Mouse (Mus musculus) adrenal gland, postnatal 36 days (tissue): ENCODE results near the gene Pld4. TPM values are rescaled to one million over a fixed set of nuclear protein-coding genes. Genes with fewer than 3 reads are reported as not detected.
"Not testable (repeated sequence)": the region's sequence is repeated elsewhere in the genome, so short reads cannot be mapped to it uniquely, and the experiment has no call there.

Experiments used
- DNase-seq, 2 experiments: peaks; one replicate each; pipeline ENCODE4 v3.0.0; 2021; ENCODE audit warnings: mixed read lengths in 1 of 2
- microRNA-seq: library from miRNA; unstranded; fragments of <30 nt; microRNA quantifications from one replicate; pipeline ENCODE4 v1.2.0, GENCODE M21; 2021
- total RNA-seq, 2 experiments: library from RNA; stranded (reverse); gene quantifications; 2 replicates each; pipeline ENCODE4 v1.2.3; 2021

Gene Pld4
- total RNA-seq, 2 experiments from 2014 or later, result 7.5 to 11.9 TPM

DNA sequence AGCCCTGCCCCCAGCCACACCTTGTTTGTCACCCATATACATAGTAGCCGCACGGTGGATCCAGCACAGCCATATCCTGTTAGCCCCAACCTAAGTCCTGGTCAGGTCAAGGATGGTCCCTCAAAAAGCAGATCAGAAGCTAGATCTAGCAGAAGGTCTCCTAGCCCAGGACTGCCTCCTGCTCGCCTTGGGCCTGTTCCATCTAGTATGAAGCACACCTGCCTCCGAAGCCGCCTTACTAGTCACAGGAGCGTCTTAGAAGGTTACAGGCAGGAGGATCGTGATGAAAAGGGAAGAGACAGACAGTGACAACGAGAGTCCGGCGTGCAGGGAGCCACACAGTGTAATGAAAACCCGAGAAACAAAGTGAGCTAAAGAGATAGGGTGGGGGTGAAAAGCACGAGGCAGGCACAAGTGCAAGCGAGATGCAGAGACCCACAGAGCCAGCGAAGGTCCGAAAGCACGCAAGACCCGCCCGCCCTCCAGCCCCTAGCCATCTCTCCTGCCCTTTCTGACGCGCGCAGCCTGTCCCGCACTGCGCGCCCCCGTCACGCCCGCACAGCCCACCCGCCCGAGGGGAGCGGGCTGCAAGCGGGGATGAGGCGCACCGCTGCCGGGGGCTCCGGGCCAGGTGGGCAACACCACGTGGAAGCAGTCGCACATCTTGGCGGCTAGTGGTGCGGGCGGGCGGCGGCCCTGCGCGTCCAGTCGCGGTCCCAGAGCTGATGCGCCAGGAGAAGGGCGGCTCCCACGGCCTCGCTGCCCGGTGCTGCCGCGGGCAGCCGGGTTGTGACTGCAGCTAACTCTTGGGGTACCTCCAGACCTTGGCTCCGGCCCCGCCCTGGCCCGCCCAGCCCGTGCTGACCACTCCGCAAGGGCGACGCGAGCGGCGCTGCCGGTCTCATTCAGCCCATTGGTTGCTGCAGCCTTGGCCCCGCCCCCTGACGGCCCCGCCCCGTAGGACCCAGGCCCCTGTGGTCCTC lies 41.7 kb downstream of the Pld4 start, which contains the start of gene Ahnak2:
Ahnak2 (minus strand) TSS at position 794 of the 983 bp plus-strand sequence.
- DNase-seq, result peak; percentile 48 to 63

DNA sequence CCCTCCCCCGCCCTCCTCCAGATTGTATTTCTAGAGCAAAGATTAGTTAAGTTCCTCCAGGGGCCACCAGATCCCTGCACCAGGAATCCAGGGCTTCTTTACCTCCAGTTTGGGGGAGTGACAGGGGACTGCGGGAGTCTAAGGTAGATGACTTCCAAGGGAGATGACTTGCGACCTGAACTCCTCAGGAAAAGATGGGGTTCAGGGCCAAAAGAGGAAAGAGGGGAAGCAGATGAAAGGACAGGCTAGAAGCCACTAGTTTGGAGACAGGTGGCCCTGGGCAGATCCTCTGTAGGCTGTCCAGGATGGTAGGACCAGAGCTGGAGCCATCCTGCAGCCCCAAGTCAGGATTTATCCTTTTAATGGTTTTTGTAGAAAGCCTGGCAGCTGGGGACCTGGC lies 42.5 kb downstream of the Pld4 start:
- DNase-seq, result no peak

DNA sequence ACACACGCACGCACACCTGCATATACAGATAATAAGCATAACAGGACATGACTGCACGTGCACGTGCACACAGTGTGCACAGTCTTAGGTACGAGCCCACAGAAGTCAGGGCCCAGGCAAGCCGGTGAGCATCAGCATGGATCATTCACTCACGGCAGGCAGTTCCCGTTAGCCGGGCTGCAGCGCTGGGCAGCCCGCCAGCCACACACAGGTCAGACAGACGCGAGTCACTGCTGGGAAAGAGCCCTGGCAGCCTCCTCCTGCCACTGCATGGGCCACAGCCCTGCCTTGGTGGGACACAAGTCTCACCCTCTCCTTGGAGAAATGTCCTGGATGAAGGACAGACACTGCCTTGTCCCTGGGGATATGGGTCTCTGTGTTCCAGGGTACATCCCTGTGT lies 43.6 kb downstream of the Pld4 start:
- DNase-seq, result peak; percentile 59 to 73

DNA sequence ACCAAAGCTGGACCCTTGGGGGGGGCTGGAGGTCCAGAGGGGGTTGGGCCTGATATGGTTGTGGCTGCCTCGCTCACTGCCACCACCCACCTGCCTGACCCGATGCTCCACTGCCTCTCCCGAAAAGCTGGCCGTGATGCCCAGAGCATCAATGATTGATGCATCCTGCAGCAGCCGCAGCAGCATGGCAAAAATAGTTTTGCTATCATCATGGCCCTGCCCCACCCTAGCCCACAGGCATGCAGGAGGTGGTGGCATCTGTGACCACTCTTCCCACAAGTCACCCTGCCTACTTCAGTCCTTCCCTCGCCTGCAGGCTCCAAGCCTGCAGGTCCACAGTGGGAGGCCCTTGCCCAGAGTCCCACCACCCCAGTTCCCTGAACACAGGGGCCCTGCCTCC lies 45.6 kb downstream of the Pld4 start:
- no peak for DNase-seq

DNA sequence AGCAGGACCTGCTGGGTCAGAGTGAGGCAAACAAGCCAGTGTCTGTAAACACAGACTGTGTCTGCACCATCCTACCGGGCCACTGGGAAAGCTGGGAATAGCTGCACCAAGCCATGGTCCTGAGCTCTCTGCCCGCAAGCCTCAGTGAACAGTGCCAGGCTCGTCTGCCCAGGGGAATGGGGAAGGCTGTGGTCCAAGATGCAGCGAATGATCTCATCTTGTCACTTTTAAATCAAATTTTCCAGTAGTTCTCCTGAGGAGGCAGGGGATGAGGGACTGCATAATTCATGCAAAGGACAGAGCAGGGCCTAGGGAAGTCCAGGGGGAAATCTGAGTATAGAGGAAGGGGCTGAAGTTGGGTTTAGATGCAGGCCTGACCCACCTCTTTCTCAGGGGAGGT lies 47.3 kb downstream of the Pld4 start:
- no peak for DNase-seq

DNA sequence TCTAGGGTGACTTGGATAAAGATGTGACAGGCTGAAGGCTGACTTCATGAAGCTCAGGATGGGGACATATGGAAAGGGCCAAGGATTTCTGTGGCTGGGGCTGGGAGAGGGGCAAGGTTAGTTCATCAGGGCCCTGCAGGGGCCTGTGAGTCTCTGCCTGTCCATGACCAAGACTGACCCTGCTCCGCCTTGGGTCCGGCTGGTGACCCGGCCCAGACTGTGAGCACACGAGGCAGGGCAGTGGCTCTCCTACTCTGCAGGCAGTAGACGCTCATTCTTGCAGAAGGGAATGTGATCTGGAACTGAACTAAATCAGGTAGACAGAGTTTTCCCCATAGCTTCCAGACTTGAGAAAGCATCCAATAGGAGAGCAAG lies 47.7 kb downstream of the Pld4 start:
- DNase-seq, result no peak

DNA sequence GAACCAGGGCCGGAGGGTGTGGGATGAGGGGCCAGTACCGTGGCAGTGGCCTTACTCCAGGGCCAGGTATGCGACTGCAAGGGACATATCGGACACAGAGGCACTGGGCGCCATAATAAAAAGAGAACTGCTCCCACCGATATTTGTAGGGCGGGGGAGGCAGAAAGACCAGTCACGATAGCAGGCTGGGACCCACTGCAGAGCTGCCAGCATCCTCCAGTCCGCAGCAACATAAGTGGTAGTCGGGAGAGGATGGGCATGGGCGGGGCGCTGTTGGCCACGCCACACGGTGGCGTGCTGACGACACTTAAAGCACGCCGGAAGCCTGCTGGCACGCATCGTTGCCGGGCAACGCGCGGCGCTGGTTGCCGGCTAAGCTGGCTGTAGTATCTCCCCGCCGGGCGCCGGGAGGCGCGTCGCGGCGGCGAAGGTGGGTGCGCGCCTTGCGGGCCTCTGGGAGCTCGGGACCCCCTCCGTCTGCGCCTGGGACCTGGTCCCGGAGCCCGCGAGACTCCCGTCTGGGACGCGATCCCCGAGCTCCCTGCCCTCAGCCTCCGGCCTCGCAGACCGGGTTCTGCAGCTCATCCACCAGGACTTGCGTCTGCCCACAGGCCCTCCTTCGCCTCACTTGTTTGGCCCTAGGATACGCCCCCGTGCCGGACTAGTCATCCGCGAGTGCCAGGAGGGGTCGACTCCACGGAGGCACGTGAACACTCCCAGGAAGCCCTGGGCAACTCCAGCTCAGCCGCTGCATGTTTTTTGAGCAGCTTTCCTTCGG lies 48.3 kb downstream of the Pld4 start, which contains the start of gene Clba1:
Clba1 (plus strand) TSS at position 351 of the 778 bp plus-strand sequence.
- peak; percentile 94 to 96 for DNase-seq

DNA sequence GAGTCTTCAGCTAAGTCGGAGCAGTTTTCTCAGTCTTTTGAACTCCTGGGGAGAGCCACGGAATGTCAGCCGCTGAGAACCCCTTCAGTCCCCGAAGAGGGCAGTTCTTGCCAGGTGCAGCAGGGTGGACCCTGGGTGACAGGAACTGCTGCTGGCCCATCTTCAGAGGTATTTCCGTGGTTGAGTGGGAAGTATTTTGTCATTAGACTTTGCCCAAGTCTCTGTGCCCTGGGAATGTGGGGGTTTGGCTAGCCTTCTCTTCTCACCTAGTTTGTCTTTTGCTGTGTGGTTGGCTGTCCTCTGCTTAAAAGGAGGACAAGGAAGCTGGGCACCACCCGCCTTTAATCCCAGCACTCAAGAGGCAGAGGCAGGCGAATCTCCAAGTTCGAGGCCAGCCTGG lies 49.2 kb downstream of the Pld4 start:
- no peak for DNase-seq

DNA sequence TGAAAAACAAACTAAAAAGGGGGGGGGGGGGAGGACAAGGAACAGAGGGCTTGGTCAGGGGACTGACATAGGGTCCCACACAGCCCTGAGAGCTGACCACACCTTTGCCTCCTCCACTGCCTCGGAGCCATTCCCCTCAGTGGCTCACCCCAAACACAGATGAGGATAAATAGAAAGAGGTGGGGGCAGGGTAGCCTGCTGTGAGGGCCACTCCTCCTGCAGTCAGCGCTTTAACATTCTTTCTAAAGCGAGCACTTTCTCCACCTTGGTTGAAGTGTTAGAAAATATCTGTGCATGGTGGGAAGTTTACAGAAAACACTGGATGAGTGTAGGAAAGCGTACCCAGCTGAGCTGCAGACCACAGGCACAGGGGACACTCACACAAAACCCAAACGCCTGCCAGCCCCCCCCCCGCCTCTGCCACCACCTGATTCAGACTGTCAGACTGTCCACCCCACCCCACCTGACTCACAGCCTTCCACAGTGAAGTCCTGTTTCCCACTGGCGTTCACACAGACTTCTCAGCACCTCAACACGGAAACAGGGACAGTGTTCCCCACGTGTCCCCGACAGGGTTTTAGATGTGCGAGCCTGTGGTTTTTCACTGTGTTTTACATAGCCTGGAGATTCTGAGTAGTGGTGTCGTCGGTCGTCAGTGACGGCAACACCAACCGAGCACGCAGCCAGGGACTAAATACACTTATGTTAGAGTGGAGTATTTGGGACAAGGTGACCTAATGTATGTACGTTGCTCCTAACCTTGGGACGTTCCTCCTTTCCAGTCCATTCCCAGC lies 49.8 kb downstream of the Pld4 start:
- no peak for DNase-seq

DNA sequence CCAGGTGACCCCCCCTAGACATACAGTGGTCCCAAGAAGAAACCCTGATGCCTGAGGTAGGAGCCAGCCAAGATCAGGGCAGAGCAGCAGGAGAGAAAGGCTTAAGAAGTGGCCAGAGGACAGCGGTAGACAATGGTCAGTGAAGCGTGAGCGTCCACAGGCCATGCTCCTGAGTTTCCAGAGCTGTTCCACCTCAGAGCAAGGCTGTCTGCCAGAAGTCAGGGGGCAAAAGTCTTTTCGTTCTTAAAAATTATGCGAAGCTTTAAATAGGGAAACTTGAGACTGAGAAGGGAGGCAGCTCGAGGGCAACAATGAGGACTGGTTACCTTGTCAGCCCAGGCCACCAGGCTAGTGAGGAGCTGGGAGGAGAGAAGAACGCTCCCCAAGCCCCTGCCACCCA lies 52.9 kb downstream of the Pld4 start:
- no peak for DNase-seq

DNA sequence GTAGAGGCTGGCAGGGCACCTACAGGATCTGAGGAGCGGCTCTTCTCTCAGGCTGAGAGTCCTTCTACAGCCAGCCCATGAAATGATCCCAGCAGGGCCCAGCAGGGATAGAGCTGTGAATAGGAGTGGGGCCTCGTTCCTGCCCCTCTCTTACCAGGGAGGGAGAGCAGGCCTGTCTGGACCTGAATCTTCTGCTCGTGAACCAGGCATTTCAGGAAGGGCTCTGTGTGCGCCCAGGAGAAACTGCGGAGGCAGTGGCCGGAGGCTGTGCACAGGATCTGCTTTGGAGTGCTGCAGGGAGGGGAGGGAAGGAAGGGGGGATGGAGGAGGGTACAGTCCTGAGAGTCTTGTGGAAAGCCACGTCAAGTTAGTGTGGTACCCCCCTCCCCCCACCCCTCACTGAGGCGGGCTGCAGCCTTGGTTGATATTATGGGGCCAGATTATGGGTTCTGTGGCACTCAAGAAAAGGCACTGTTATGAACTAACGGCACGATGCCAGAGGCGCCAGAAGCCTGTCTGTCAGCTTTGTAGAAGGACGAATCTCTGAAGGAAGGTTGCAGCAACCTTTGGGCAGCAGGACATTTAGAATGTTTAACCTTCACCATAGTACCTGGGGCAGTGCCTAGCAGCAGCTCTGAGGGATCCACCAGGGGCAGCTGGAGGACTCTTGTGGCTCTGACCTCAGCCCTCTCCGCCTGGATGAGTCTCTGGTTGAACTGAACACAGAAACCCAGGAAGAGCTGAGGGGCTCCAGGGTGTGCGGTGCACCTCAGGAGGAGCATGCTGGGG lies 54.4 kb downstream of the Pld4 start:
- DNase-seq, result no peak

DNA sequence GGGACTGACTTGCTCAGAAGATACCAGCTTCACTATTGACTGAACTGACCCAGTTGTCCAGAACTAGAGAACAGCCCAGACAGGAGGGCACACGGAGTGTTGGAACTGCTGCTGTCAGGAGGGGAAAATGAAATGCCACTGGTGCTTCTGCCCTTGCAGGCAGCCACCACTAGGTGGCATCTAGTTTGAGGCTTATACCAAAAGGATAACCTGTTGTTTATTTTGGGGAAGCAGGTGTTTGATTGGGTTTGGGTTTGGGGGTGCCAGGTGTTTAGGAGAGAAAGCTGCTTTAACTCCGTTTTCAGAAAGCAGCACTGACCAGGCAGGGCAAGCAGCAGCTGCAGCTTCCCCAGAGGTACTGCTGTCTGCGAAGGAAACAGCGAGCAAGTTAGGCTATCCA lies 55.8 kb downstream of the Pld4 start:
- peak; percentile 53 to 67 for DNase-seq

DNA sequence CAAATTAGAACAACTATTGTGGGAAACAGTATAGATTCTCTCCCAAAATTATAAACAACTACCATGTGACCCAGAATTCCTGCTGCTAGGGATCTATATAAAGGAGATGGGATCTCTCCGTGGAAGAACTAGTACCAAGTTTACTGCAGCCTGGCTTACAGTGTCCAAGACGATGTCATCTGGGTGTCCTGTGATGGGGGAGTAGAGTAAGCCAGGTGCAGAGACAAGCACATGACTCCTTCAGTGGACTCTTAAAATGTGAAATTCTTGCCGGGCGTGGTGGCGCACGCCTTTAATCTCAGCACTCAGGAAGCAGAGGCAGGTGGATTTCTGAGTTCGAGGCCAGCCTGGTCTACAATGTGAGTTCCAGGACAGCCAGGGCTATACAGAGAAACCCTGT lies 56.4 kb downstream of the Pld4 start:
- DNase-seq, result not testable (repeated sequence)

Small RNA genes within 50 kb of the gene (microRNA-seq; reads per million reads assigned to microRNA genes)
- gene Mir6940, result not detected

Other genes starting within 250 kb of the Pld4 start
- 1 to 10 TPM; 4.3 to 5.6 TPM for gene Tmem179, start 243.9 kb upstream of the Pld4 start, total RNA-seq
- gene Inf2, start 171.9 kb upstream of the Pld4 start, total RNA-seq, result 10 to 100 TPM; 23.3 to 27.7 TPM
- gene Adssl1, start 140.6 kb upstream of the Pld4 start, total RNA-seq, result 10 to 100 TPM; 21.8 to 22.7 TPM
- gene Siva1, start 116.0 kb upstream of the Pld4 start, total RNA-seq, result 10 to 100 TPM; 45.4 to 46.9 TPM
- 100 to 1,000 TPM; 256 to 378 TPM for gene Akt1, start 85.8 kb upstream of the Pld4 start, total RNA-seq
- 1 to 10 TPM; 5.0 to 9.0 TPM for gene Zbtb42, start 81.8 kb upstream of the Pld4 start, total RNA-seq
- 10 to 100 TPM; 41.5 to 48.8 TPM for gene Cep170b, start 40.2 kb upstream of the Pld4 start, total RNA-seq
- gene Ahnak2, start 42.0 kb downstream of the Pld4 start, total RNA-seq, result 1 to 10 TPM; 7.5 to 7.7 TPM
- gene Clba1, start 48.3 kb downstream of the Pld4 start, total RNA-seq, result 10 to 100 TPM; 10.0 to 12.0 TPM
- gene Cdca4, start 68.8 kb downstream of the Pld4 start, total RNA-seq, result 10 to 100 TPM; 14.7 to 19.5 TPM
- gene Gpr132, start 107.6 kb downstream of the Pld4 start, total RNA-seq, result under 1 TPM; 0.33 to 0.40 TPM
- gene Jag2, start 169.1 kb downstream of the Pld4 start, total RNA-seq, result 1 to 10 TPM; 4.3 to 6.5 TPM
- 10 to 100 TPM; 26.5 to 34.7 TPM for gene Nudt14, start 181.5 kb downstream of the Pld4 start, total RNA-seq
- gene Btbd6, start 215.8 kb downstream of the Pld4 start, total RNA-seq, result 10 to 100 TPM; 15.5 to 23.7 TPM
- 10 to 100 TPM; 42.9 to 49.6 TPM for gene Brf1, start 240.0 kb downstream of the Pld4 start, total RNA-seq